Mouse (Mus musculus): ENCODE results near the gene Gpn2. TPM values are rescaled to one million over a fixed set of nuclear protein-coding genes. Genes with fewer than 3 reads are reported as not detected.
A peak's percentile ranks its signal among the peaks of the same experiment; 100 is the strongest.

Gene Gpn2
- polyA plus RNA-seq, 1 experiment from 2014 or later, result 17.1 TPM

- H3K27me3 ChIP-seq (replicated peaks; ENCODE audit: control insufficient read depth, insufficient read depth, low read length), result no peaks in the 10 kb centered on the region
- 0 out of 2 replicates have a peak overlapping the region, but pooled peaks have one; percentile 22 for H3K4me2 ChIP-seq (ENCODE audit: low read depth, low read length)
- peaks cover 13% of the 10 kb centered on the region for H3K4me1 ChIP-seq (ENCODE audit: control insufficient read depth, insufficient read depth, low read length)
- H3K9me3 ChIP-seq (ENCODE audit: control insufficient read depth, low read length), result no peaks in the 10 kb centered on the region
- H3K9ac ChIP-seq (ENCODE audit: low read depth, low read length), result peak overlapping the region; percentile 19; the same call in 1 of the 2 replicates
- peak; percentile 66 for ATAC-seq
- no peak overlapping the region for H3K4me3 ChIP-seq (ENCODE audit: low read length)
- 25% methylated on average over 10 of the region's 10 CpGs for WGBS
- H3K36me3 ChIP-seq (ENCODE audit: control insufficient read depth, insufficient read depth, low read length), result no peaks in the 10 kb centered on the region
- no peak overlapping the region for H3K27ac ChIP-seq (ENCODE audit: low read length)
Observed at GRCm38 (mm10) chr4:133557041-133557717, 27.0 kb upstream of the Gpn2 start.

- no peak for ATAC-seq
- H3K27ac ChIP-seq (ENCODE audit: low read length), result no peak overlapping the region
- no peak overlapping the region for H3K9ac ChIP-seq (ENCODE audit: low read depth, low read length)
- no peak overlapping the region for H3K4me2 ChIP-seq (ENCODE audit: low read depth, low read length)
- H3K27me3 ChIP-seq (replicated peaks; ENCODE audit: control insufficient read depth, insufficient read depth, low read length), result no peaks in the 10 kb centered on the region
- WGBS, result 75% methylated on average over 4 of the region's 4 CpGs
- peaks cover 4% of the 10 kb centered on the region; the same call in 1 of the 2 replicates for H3K4me1 ChIP-seq (ENCODE audit: control insufficient read depth, insufficient read depth, low read length)
- H3K4me3 ChIP-seq (ENCODE audit: low read length), result no peak overlapping the region
- H3K9me3 ChIP-seq (ENCODE audit: control insufficient read depth, low read length), result no peaks in the 10 kb centered on the region
- no peaks in the 10 kb centered on the region for H3K36me3 ChIP-seq (ENCODE audit: control insufficient read depth, insufficient read depth, low read length)
Observed at GRCm38 (mm10) chr4:133559846-133560245, 24.3 kb upstream of the Gpn2 start.

GRCm38 (mm10) chr4:133561622-133562021 is 22.5 kb upstream of the Gpn2 start:
- Histone ChIP-seq H3K4me3 (ENCODE audit: low read length) (no peak overlapping the region), H3K27me3 (replicated peaks; ENCODE audit: control insufficient read depth, insufficient read depth, low read length) (no peaks in the 10 kb centered on the region), H3K36me3 (ENCODE audit: control insufficient read depth, insufficient read depth, low read length) (no peaks in the 10 kb centered on the region), H3K4me2 (ENCODE audit: low read depth, low read length) (no peak overlapping the region), H3K4me1 (ENCODE audit: control insufficient read depth, insufficient read depth, low read length) (peaks cover 4% of the 10 kb centered on the region; the same call in 1 of the 2 replicates), H3K9ac (ENCODE audit: low read depth, low read length) (no peak overlapping the region), H3K9me3 (ENCODE audit: control insufficient read depth, low read length) (no peaks in the 10 kb centered on the region), H3K27ac (ENCODE audit: low read length) (no peak overlapping the region)
- peak; percentile 31; the same call in 1 of the 2 replicates for ATAC-seq
- WGBS, result 52% methylated on average over 4 of the region's 4 CpGs

GRCm38 (mm10) chr4:133563123-133563571 is 21.0 kb upstream of the Gpn2 start:
- H3K4me2 ChIP-seq (ENCODE audit: low read depth, low read length), result no peak overlapping the region
- no peaks in the 10 kb centered on the region for H3K36me3 ChIP-seq (ENCODE audit: control insufficient read depth, insufficient read depth, low read length)
- no peak overlapping the region for H3K27ac ChIP-seq (ENCODE audit: low read length)
- no peaks in the 10 kb centered on the region for H3K9me3 ChIP-seq (ENCODE audit: control insufficient read depth, low read length)
- H3K4me3 ChIP-seq (ENCODE audit: low read length), result no peak overlapping the region
- no peaks in the 10 kb centered on the region for H3K27me3 ChIP-seq (replicated peaks; ENCODE audit: control insufficient read depth, insufficient read depth, low read length)
- ATAC-seq, result peak; percentile 43; the same call in 1 of the 2 replicates
- H3K9ac ChIP-seq (ENCODE audit: low read depth, low read length), result no peak overlapping the region
- WGBS, result 73% methylated on average over 11 of the region's 11 CpGs
- H3K4me1 ChIP-seq (ENCODE audit: control insufficient read depth, insufficient read depth, low read length), result peaks cover 3% of the 10 kb centered on the region; the same call in 1 of the 2 replicates

- ATAC-seq, result no peak
- WGBS, result 26% methylated on average over 8 of the region's 8 CpGs
Observed at GRCm38 (mm10) chr4:133567251-133567650, 16.9 kb upstream of the Gpn2 start.

GRCm38 (mm10) chr4:133569291-133570065 is 14.7 kb upstream of the Gpn2 start:
- Histone ChIP-seq H3K27ac (ENCODE audit: low read length) (peak overlapping the region; percentile 78), H3K27me3 (replicated peaks; ENCODE audit: control insufficient read depth, insufficient read depth, low read length) (no peaks in the 10 kb centered on the region), H3K4me3 (ENCODE audit: low read length) (no peak overlapping the region), H3K36me3 (ENCODE audit: control insufficient read depth, insufficient read depth, low read length) (no peaks in the 10 kb centered on the region), H3K9me3 (ENCODE audit: control insufficient read depth, low read length) (no peaks in the 10 kb centered on the region), H3K9ac (ENCODE audit: low read depth, low read length) (0 out of 2 replicates have a peak overlapping the region, but pooled peaks have one; percentile 2), H3K4me1 (ENCODE audit: control insufficient read depth, insufficient read depth, low read length) (peaks cover 3% of the 10 kb centered on the region; the same call in 1 of the 2 replicates), H3K4me2 (ENCODE audit: low read depth, low read length) (peak overlapping the region; percentile 30; the same call in 1 of the 2 replicates)
- peak; percentile 60 for ATAC-seq
- 57% methylated on average over 10 of the region's 10 CpGs for WGBS

More at GRCm38 (mm10) chr4:133567251-133567650, 16.9 kb upstream of the Gpn2 start:
- Histone ChIP-seq H3K9me3 (ENCODE audit: control insufficient read depth, low read length) (no peaks in the 10 kb centered on the region), H3K4me2 (ENCODE audit: low read depth, low read length) (no peak overlapping the region), H3K9ac (ENCODE audit: low read depth, low read length) (no peak overlapping the region), H3K4me1 (ENCODE audit: control insufficient read depth, insufficient read depth, low read length) (peaks cover 3% of the 10 kb centered on the region; the same call in 1 of the 2 replicates), H3K27ac (ENCODE audit: low read length) (no peak overlapping the region), H3K27me3 (replicated peaks; ENCODE audit: control insufficient read depth, insufficient read depth, low read length) (no peaks in the 10 kb centered on the region), H3K4me3 (ENCODE audit: low read length) (no peak overlapping the region), H3K36me3 (ENCODE audit: control insufficient read depth, insufficient read depth, low read length) (no peaks in the 10 kb centered on the region)

GRCm38 (mm10) chr4:133570066-133570466 is 14.1 kb upstream of the Gpn2 start:
- Histone ChIP-seq H3K9ac (ENCODE audit: low read depth, low read length) (0 out of 2 replicates have a peak overlapping the region, but pooled peaks have one; percentile 2), H3K36me3 (ENCODE audit: control insufficient read depth, insufficient read depth, low read length) (no peaks in the 10 kb centered on the region), H3K27ac (ENCODE audit: low read length) (peak overlapping the region; percentile 78), H3K9me3 (ENCODE audit: control insufficient read depth, low read length) (no peaks in the 10 kb centered on the region), H3K27me3 (replicated peaks; ENCODE audit: control insufficient read depth, insufficient read depth, low read length) (no peaks in the 10 kb centered on the region), H3K4me2 (ENCODE audit: low read depth, low read length) (peak overlapping the region; percentile 30), H3K4me1 (ENCODE audit: control insufficient read depth, insufficient read depth, low read length) (peaks cover 3% of the 10 kb centered on the region; the same call in 1 of the 2 replicates), H3K4me3 (ENCODE audit: low read length) (no peak overlapping the region)
- WGBS, result 38% methylated on average over 10 of the region's 10 CpGs
- peak; percentile 64 for ATAC-seq

GRCm38 (mm10) chr4:133574070-133574842 is 9.9 kb upstream of the Gpn2 start, which contains the start of gene Gpatch3:
TSS of gene Gpatch3 (plus strand) at chr4:133574745.
- Histone ChIP-seq H3K4me1 (ENCODE audit: control insufficient read depth, insufficient read depth, low read length) (peaks cover 4% of the 10 kb centered on the region; the same call in 1 of the 2 replicates), H3K9ac (ENCODE audit: low read depth, low read length) (peak within 1 kb of the TSS; percentile 95), H3K4me3 (ENCODE audit: low read length) (peak within 1 kb of the TSS; percentile 98), H3K4me2 (ENCODE audit: low read depth, low read length) (peak within 1 kb of the TSS; percentile 94), H3K27me3 (replicated peaks; ENCODE audit: control insufficient read depth, insufficient read depth, low read length) (no peaks in the 10 kb centered on the region), H3K27ac (ENCODE audit: low read length) (peak within 1 kb of the TSS; percentile 81), H3K36me3 (ENCODE audit: control insufficient read depth, insufficient read depth, low read length) (peaks cover 4% of the 10 kb centered on the region), H3K9me3 (ENCODE audit: control insufficient read depth, low read length) (no peaks in the 10 kb centered on the region)
- 4% methylated on average over 44 of the region's 44 CpGs for WGBS
- ATAC-seq, result peak; percentile 88

Measured in intestine, embryonic 16.5 days (tissue).